Mouse (Mus musculus) cortical plate, adult 2 months (tissue): Measurements from ENCODE around the gene Tapt1. TPM values are rescaled to one million over a fixed set of nuclear protein-coding genes. Genes with fewer than 3 reads are reported as not detected.

Source experiments
- H3K27ac ChIP-seq: fragments of 200-500 bp; 2 replicates; pipeline ENCODE4 v1.5.1; 2012; ENCODE audit warnings: low read length, control low read depth, inconsistent platforms; ENCODE audit not compliant: insufficient read depth
- H3K4me1 ChIP-seq: fragments of 200-500 bp; 2 replicates; pipeline ENCODE4 v1.6.1; 2011; ENCODE audit warnings: low read length; ENCODE audit not compliant: control insufficient read depth, insufficient read depth
- H3K4me3 ChIP-seq: fragments of 200-500 bp; 2 replicates; pipeline ENCODE4 v1.5.1; 2011; ENCODE audit warnings: mild to moderate bottlenecking, low read length, control low read depth; ENCODE audit not compliant: insufficient read depth
- CTCF ChIP-seq: fragments of 200-500 bp; IDR thresholded peaks from 2 replicates; pipeline ENCODE4 v1.5.1; 2011; ENCODE audit warnings: mild to moderate bottlenecking, control low read depth, low read length; ENCODE audit not compliant: insufficient read depth; ENCODE audit errors: extremely low read depth
- POLR2A ChIP-seq: fragments of 200-500 bp; IDR thresholded peaks from 2 replicates; pipeline ENCODE4 v1.6.1; 2011; ENCODE audit warnings: mild to moderate bottlenecking, low read length, control low read depth; ENCODE audit not compliant: insufficient read depth; ENCODE audit errors: extremely low read depth
- polyA plus RNA-seq: library from polyadenylated mRNA; depleted of rRNA; stranded (reverse); fragments of >200 nt; gene quantifications from 2 replicates; pipeline ENCODE4 v1.2.3, GENCODE M21; 2012

Tapt1 gene
- polyA plus RNA-seq, 1 experiment, result 50.3 TPM

DNA sequence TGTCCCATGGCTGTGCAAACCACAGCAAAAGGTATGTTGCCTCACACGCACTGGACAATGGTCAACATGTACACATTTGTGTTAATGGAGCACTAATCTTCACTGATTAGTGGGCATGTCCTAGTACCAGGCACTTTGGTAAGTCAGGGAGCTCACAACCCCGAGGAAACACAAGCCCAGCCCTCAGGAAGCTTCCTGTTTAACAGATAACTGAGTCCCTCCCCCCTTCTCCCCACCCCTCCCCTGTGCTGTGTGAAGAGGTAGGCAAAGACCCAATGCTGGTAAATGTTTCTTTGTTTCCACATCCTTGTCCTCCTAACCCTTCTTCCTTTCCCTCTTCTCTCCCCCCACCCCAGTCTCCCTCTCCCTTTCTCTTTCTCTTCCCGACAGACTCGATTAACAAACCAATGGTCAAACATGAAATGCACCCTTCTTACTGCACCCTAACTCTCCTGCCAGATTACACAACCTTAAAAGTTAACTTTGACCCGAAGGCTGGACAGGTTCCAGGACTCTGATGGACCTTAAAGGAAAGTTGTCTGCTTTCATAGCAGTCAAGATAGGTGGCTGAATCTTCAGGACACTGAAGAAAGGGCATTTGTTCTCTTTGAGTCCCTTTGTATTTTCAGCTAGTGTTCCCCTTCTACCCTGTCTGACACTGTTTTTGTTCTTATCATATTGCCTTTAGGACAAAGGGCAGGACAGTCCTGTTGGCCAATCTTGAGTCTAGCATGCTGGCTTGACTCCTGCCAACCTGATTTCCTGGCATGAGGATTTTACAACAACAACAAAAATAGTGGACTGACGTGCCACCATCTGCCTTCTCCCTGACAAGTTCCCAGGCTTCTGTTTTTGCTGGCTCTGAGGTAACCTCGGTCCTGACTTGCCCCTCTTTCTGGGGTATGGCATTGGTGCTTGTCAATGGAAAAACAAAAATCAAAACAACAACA is 13.0 kb upstream of the Tapt1 start:
- TF ChIP-seq CTCF (no peak), POLR2A (no peak)
- Histone ChIP-seq H3K27ac (no peak overlapping the region), H3K4me3 (no peak overlapping the region), H3K4me1 (no peaks in the 10 kb centered on the region)

DNA sequence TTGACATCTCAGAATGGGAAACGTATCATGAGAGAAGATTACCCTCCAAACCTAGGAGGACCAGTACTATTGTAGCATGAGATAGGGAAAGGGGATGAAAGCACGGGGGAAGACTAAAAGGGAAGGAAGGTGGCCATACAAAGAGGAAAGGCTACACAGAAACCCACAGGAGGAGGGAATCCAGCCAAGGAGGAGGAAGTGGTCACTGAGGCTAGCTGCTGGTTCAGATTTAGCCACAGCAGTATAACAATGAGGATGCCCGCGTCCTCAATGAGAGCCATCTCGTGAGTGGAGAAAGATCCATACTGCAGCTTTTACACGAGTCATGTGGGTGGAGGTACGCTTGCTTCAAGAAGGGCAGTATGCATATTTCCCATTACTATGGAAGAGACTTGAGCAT is 11.8 kb upstream of the Tapt1 start:
- Histone ChIP-seq H3K27ac (no peak overlapping the region), H3K4me1 (no peaks in the 10 kb centered on the region; the same call in 1 of the 2 replicates), H3K4me3 (no peak overlapping the region)
- TF ChIP-seq CTCF (no peak), POLR2A (no peak)

DNA sequence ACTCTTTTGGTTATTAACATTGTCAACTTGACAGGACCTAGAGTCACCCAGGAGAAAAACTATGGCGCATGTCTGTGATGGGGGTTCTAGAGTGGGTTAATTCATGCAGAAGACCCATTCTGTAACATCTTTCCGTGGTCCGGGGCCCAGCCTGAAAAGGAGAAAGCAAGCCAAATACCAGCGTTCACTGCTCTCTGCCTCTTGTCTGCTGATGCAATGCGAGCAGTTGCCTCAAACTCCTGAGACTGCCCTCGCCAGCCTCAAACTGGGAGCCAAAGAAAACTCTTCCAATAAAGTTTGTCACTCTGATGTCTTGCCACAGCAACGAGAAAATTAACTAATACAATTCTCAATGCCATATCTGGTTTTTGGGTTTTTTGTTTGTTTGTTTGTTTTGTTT is 8.2 kb upstream of the Tapt1 start:
- no peak overlapping the region for H3K27ac ChIP-seq
- TF ChIP-seq POLR2A (no peak), CTCF (no peak)

DNA sequence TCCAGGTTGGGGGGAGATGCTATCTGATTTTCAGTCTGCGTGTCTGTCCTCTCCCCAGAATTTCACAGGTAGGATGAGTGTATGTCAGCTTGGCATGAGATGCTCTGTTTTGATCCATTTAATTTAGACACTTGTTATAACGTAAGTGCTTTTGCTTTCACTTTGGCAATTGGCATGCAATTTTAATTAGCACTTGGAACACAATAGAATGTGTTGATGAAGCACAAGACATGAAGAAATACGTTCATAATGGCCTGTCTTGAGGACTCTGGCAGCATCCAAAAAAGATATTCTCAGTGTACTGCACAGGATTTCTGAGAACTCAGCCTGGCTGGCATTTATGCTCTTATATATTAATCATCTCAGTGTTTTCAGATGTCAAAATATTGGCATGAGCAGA is 7.5 kb upstream of the Tapt1 start:
- TF ChIP-seq CTCF (no peak), POLR2A (no peak)
- no peaks in the 10 kb centered on the region; the same call in 1 of the 2 replicates for H3K4me1 ChIP-seq
- no peak overlapping the region for H3K4me3 ChIP-seq
- no peak overlapping the region for H3K27ac ChIP-seq

More for the DNA sequence above, 8.2 kb upstream of the Tapt1 start:
- Histone ChIP-seq H3K4me1 (no peaks in the 10 kb centered on the region; the same call in 1 of the 2 replicates), H3K4me3 (no peak overlapping the region)

DNA sequence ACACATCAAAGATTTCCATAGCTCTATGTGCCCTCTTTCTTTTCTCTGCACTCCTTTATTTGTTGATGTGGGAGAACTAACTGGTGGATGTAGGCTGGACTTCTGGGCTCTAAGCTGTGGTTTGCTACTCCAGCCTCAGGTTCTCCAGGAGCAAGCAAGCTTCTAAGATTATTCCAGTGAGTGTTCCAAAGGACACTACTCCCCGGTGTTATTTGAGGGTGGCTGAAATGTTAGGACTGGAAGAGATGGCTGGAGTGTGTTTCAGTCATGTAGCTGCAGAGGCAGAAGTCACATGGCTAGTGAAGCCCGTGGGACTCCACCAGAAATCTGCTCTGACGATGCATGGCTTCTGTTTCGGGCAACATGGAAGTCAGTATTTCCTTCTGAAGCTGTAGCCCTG is 2.3 kb upstream of the Tapt1 start:
- TF ChIP-seq CTCF (no peak), POLR2A (no peak)
- Histone ChIP-seq H3K27ac (no peak overlapping the region), H3K4me3 (no peak overlapping the region), H3K4me1 (peaks cover 8% of the 10 kb centered on the region; the same call in 1 of the 2 replicates)

DNA sequence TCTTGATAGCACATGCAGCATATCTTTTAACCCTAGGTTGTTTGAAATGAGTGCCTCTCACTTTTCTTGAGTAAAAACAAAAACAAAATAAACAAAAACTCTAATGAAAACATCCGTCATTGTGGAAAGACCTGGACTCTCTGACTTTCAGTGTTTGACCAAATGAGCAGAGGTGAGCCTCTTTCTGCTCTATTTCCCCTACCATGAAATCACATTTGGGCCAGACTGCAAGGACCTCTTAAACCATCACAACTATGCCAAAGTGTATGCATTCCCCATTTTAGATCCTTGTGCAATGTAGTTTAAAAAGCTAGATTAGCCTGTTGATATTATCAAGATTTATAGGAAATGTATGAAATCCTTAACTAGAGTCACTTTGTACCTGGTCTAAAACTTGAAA is 1.9 kb upstream of the Tapt1 start:
- Histone ChIP-seq H3K4me1 (peaks cover 8% of the 10 kb centered on the region; the same call in 1 of the 2 replicates), H3K4me3 (no peak overlapping the region), H3K27ac (no peak overlapping the region)
- no peak for TF ChIP-seq CTCF
- TF ChIP-seq POLR2A, result no peak

DNA sequence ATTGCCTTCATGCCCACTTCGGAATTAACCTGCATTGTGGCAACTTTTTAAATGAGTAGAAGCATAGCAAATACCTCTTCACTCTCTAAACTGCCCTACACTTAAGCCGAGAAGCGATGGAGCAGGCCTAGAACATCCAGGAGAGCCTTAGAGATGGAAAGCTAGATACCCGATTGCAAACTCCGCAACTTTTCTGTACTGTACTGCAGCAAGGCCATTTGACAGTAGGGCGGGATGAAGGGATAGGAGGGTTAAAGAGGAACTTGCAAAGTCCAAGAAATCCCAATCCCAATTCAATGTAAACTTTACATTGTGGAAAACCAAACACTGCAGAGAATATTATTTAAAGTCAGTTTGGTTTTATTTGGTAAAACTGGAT is 1.0 kb upstream of the Tapt1 start:
- H3K27ac ChIP-seq, result no peak overlapping the region
- peak overlapping the region; percentile 76 for H3K4me3 ChIP-seq
- peaks cover 8% of the 10 kb centered on the region; the same call in 1 of the 2 replicates for H3K4me1 ChIP-seq
- TF ChIP-seq CTCF (no peak), POLR2A (no peak)

DNA sequence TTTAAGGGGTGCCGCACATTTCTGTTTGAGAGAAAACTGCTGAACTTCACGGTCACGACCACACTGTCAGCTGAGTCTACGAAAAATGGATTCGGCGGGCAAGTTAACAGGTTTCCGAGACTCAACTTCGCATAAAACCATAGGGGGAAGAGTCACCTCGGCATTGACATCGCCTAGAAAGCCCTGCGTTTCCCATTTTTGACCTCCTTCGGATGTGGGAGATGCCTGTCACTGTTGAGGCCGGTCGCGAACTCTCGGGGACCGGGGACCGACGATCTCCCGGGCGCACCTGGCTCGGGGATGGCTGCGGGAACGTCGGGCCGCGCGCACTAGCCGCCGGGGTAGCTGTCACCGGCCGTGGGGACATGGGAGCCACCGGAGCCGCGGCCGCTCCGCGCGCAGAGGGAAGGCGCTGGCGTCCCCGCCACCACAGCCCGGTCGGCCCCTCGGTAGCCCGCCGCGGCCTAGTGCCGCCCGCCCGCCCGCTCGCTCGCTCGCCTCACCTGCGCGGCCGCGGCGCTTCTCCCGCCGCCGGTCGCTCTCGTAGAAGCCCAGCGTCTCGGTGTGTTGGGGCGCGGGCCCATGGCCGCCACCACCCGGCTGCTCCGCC is 410 bp downstream of the Tapt1 start:
- TF ChIP-seq POLR2A (no peak), CTCF (no peak)
- Histone ChIP-seq H3K4me1 (peaks cover 10% of the 10 kb centered on the region; the same call in 1 of the 2 replicates), H3K27ac (peak overlapping the region; percentile 97), H3K4me3 (peak overlapping the region; percentile 76)

DNA sequence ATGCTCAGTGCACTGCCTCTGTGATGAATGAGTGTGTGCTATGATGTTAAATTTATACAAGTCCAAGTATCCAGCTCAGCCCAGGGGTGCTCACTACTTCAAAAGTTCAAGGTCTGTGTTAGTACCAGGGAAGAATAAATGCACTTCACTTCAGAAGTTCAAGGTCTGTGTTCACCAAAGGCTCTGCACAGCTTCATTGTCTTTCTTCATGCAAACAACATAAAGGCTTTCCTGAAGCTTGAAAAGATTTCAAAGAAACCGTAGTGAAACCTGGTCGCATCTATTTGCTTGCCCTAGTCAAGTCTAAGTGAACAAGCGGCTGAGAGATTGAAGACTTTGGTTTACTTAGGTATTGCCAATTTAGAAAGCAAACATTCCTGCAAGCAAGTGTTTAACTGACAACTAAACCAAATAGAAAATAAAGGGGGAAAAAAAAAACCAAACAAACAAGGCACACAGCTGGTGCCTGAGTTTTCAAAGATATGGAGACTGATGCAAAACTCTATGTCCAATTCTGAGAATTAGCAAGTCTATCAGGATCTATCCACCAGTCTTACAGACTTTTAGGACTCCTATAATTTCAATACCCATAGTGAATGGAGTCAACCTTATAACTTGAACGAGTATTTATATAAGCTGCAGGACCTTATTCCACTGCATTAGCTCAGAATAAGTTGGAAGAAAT is 1.4 kb downstream of the Tapt1 start:
- Histone ChIP-seq H3K27ac (no peak overlapping the region), H3K4me3 (peak overlapping the region; percentile 76; the same call in 1 of the 2 replicates), H3K4me1 (peaks cover 10% of the 10 kb centered on the region; the same call in 1 of the 2 replicates)
- no peak for TF ChIP-seq POLR2A
- TF ChIP-seq CTCF, result no peak

DNA sequence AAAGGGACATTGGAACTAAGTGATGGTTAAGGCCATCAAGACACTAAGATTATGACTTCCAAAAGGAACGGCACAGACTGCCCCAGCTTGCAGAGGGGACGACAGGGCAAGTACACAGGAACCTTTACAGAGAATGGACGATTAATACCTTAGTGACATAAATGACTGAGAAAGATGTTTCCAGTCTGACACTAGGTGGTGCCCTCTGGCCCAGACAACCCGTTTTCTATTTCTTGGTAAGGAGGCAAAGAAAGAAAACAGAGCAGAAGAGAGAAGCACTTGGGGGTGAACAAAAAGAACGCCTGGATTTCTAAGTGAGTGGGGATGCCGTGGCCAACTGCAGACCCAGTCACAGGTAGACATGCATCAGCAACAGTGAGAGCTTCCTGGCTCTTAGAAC is 2.2 kb downstream of the Tapt1 start:
- Histone ChIP-seq H3K27ac (no peak overlapping the region), H3K4me3 (peak overlapping the region; percentile 7; the same call in 1 of the 2 replicates), H3K4me1 (peaks cover 10% of the 10 kb centered on the region; the same call in 1 of the 2 replicates)
- TF ChIP-seq POLR2A (no peak), CTCF (peak; percentile 44)
